Mouse (Mus musculus) embryo, embryonic 11 days (tissue): ENCODE measurements around the gene Specc1.

ENCODE experiments used
- DNase-seq: peaks from one replicate; pipeline ENCODE4 v3.0.0-alpha.2; 2015

The Specc1 gene

GRCm38 (mm10) chr11:62051487-62051886 is 94.9 kb downstream of the Specc1 start:
- DNase-seq = no peak

GRCm38 (mm10) chr11:62053928-62054327 is 97.4 kb downstream of the Specc1 start:
- DNase-seq = peak; percentile 52

- DNase-seq = no peak
Measured at GRCm38 (mm10) chr11:62064565-62064964, 108.0 kb downstream of the Specc1 start.

- DNase-seq = no peak
Measured at GRCm38 (mm10) chr11:62065655-62066054, 109.1 kb downstream of the Specc1 start.

GRCm38 (mm10) chr11:62069554-62069953 is 113.0 kb downstream of the Specc1 start:
- DNase-seq = peak; percentile 24

GRCm38 (mm10) chr11:62070206-62070605 is 113.6 kb downstream of the Specc1 start:
- no peak for DNase-seq

GRCm38 (mm10) chr11:62072406-62072805 is 115.8 kb downstream of the Specc1 start:
- no peak for DNase-seq

- no peak for DNase-seq
Measured at GRCm38 (mm10) chr11:62073575-62074140, 117.1 kb downstream of the Specc1 start.

GRCm38 (mm10) chr11:62074578-62074977 is 118.0 kb downstream of the Specc1 start:
- DNase-seq = no peak

- DNase-seq = no peak
Measured at GRCm38 (mm10) chr11:62075071-62075470, 118.5 kb downstream of the Specc1 start.

GRCm38 (mm10) chr11:62075551-62075950 is 119.0 kb downstream of the Specc1 start:
- no peak for DNase-seq

GRCm38 (mm10) chr11:62076345-62077156 is 120.0 kb downstream of the Specc1 start:
- peak; percentile 100 for DNase-seq

GRCm38 (mm10) chr11:62077157-62077865 is 120.7 kb downstream of the Specc1 start:
- DNase-seq = no peak

- DNase-seq = no peak
Measured at GRCm38 (mm10) chr11:62078371-62078770, 121.8 kb downstream of the Specc1 start.

- DNase-seq = no peak
Measured at GRCm38 (mm10) chr11:62079100-62079857, 122.7 kb downstream of the Specc1 start.

GRCm38 (mm10) chr11:62080476-62080875 is 123.9 kb downstream of the Specc1 start:
- no peak for DNase-seq

- no peak for DNase-seq
Measured at GRCm38 (mm10) chr11:62086648-62087047, 130.1 kb downstream of the Specc1 start.

- no peak for DNase-seq
Measured at GRCm38 (mm10) chr11:62087051-62087450, 130.5 kb downstream of the Specc1 start.

GRCm38 (mm10) chr11:62088651-62089050 is 132.1 kb downstream of the Specc1 start:
- DNase-seq = no peak

- DNase-seq = no peak
Measured at GRCm38 (mm10) chr11:62090321-62090720, 133.8 kb downstream of the Specc1 start.

GRCm38 (mm10) chr11:62103380-62103911 is 146.9 kb downstream of the Specc1 start:
- DNase-seq = no peak

GRCm38 (mm10) chr11:62106401-62106871 is 149.9 kb downstream of the Specc1 start:
- DNase-seq = no peak
